Mouse (Mus musculus) olfactory bulb, adult 2 months (tissue): ENCODE data around the gene Myd88.

Experiments used
- CTCF ChIP-seq: fragments of 200-500 bp; IDR thresholded peaks from 2 replicates; pipeline ENCODE4 v1.5.1; 2012; ENCODE audit warnings: low read depth, mild to moderate bottlenecking, low read length, moderate library complexity; ENCODE audit not compliant: insufficient read depth
- POLR2A ChIP-seq: fragments of 200-500 bp; IDR thresholded peaks from 2 replicates; pipeline ENCODE4 v1.6.1; 2012; ENCODE audit warnings: mild to moderate bottlenecking, low read depth, low read length, moderate library complexity; ENCODE audit not compliant: insufficient read depth

DNA sequence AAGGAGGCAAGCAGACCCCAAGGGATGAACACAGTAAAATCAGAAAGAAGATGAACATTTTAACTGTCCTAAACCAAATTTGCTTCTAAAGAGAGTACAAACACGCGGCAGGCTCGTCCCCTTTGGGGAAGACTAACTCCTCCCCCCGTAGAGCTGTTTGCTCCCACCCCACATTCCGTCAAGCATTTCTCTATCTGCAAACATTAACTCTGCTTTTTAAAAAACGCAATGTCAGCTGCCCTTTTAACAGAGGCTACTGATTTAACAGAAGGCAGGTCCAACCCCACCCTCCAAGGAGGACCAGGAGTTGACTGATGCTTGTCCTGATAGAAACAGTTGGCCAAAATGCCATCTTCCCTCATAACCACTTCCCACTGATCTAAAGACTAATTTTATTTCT, 12.7 kb upstream of the Myd88 start:
- no peak for TF ChIP-seq CTCF
- no peak for TF ChIP-seq POLR2A
